In the genomic region with DNA sequence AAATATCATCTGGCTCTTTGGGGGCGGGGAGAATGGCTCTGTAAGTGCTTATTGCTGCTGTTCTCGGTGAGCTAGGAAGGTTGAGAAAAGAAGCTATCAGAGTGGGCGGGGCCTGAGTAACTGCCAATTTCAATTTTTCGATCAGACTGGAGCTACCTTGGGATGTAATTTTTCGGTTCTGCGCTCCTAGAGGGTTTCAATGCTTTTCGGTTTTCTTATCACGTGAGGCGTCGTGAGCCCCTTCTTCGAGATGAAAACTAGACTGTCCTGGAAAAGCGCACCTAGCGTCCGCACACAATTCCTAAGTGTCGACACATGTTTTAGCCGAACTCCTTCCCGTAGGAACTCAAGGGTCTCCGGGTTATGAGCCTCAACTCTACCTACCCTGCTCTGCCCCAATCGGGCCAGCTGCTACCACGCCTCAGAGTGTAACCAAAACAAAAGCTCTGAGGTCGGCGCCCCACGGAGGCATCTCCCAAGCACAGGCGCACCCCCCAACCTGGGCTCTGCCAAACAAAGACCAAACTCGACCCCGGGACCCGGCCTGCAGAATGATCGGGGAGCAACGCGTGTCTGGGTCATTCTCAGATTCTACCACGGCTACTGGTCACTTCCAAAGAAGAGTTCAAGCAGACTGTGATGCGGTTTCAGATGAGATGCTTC, we compare ENCODE assay signal across 8 mouse cellular contexts. TPM values are rescaled to one million over a fixed set of nuclear protein-coding genes. Genes with fewer than 3 reads are reported as not detected.
DNase-seq lines count a peak whose midpoint lies in the region; ATAC-seq and TF ChIP-seq lines count a peak whose summit lies in the region.

No protein-coding gene starts in this region.

- H3K36me3 ChIP-seq in embryonic facial prominence, embryonic 15.5 days: 0 out of 2 replicates have a peak, but pooled peaks cover 5% of the 10 kb centered on the region
- no peaks in the 10 kb centered on the region for H3K36me3 ChIP-seq in heart, embryonic 16.5 days (ENCODE audit: control insufficient read depth, insufficient read depth)
- H3K36me3 ChIP-seq in lung, embryonic 15.5 days: 0 out of 2 replicates have a peak, but pooled peaks cover 2% of the 10 kb centered on the region

- DNase-seq in adrenal gland, adult 8-10 months: peak; percentile 24
- DNase-seq in layer of hippocampus, adult 2 months (ENCODE audit: low spot score in 2 of 2): peak; percentile 10 to 25
- peak; percentile 31 for DNase-seq in right cerebral cortex, adult 18-20 months
- DNase-seq in urinary bladder, postnatal 14 days (ENCODE audit: low spot score): peak; percentile 26

- H3K4me2 ChIP-seq in embryonic facial prominence, embryonic 15.5 days (replicated peaks): peak overlapping the region; percentile 77
- peak overlapping the region; percentile 78 for H3K4me2 ChIP-seq in heart, embryonic 16.5 days (ENCODE audit: low read depth, low read length)
- peak overlapping the region; percentile 83 for H3K4me2 ChIP-seq in lung, embryonic 15.5 days

- H3K9ac ChIP-seq in embryonic facial prominence, embryonic 15.5 days: peak overlapping the region; percentile 52
- peak overlapping the region; percentile 79 for H3K9ac ChIP-seq in heart, embryonic 16.5 days (ENCODE audit: low read length)
- H3K9ac ChIP-seq in lung, embryonic 15.5 days: peak overlapping the region; percentile 68

- H3K4me1 ChIP-seq in embryonic facial prominence, embryonic 15.5 days: no peaks in the 10 kb centered on the region
- H3K4me1 ChIP-seq in heart, embryonic 16.5 days (ENCODE audit: control insufficient read depth, insufficient read depth, low read length): no peaks in the 10 kb centered on the region
- 0 out of 2 replicates have a peak, but pooled peaks cover 4% of the 10 kb centered on the region for H3K4me1 ChIP-seq in lung, embryonic 15.5 days

- no peaks in the 10 kb centered on the region for H3K27me3 ChIP-seq in embryonic facial prominence, embryonic 15.5 days
- H3K27me3 ChIP-seq in heart, embryonic 16.5 days (ENCODE audit: control insufficient read depth, insufficient read depth, low read length): no peaks in the 10 kb centered on the region
- no peaks in the 10 kb centered on the region for H3K27me3 ChIP-seq in lung, embryonic 15.5 days

- WGBS in embryonic facial prominence, embryonic 15.5 days: under 1% methylated on average over 32 of the region's 32 CpGs
- under 1% methylated on average over 32 of the region's 32 CpGs for WGBS in heart, embryonic 16.5 days
- WGBS in lung, embryonic 15.5 days: 1% methylated on average over 32 of the region's 32 CpGs

- TF ChIP-seq CTCF in layer of hippocampus, adult 2 months (conservative IDR thresholded peaks at IDR 0.05): peak; percentile 28; the same call in 1 of the 2 replicates

- H3K27ac ChIP-seq in embryonic facial prominence, embryonic 15.5 days (replicated peaks): peak overlapping the region; percentile 41; the same call in 1 of the 2 replicates
- H3K27ac ChIP-seq in heart, embryonic 16.5 days (ENCODE audit: low read length): peak overlapping the region; percentile 66
- peak overlapping the region; percentile 89 for H3K27ac ChIP-seq in layer of hippocampus, adult 2 months
- peak overlapping the region; percentile 63; the same call in 1 of the 2 replicates for H3K27ac ChIP-seq in lung, embryonic 15.5 days

- peak; percentile 30 for ATAC-seq in CD4-positive, CD25-positive, alpha-beta regulatory T cell, adult 4 months
- ATAC-seq in embryonic facial prominence, embryonic 15.5 days (ENCODE audit: insufficient number of reproducible peaks, low FRiP score, low TSS enrichment, low read depth): peak; percentile 27; the same call in 1 of the 2 replicates
- 0 out of 2 replicates have a peak, but pooled peaks have one; percentile 16 for ATAC-seq in heart, embryonic 16.5 days (replicated peaks; ENCODE audit: extremely low read depth, insufficient read depth, low FRiP score)
- peak; percentile 53; the same call in 1 of the 2 replicates for ATAC-seq in lung, embryonic 15.5 days (ENCODE audit: borderline replicate concordance, extremely low read depth, low FRiP score, low TSS enrichment)

- H3K4me3 ChIP-seq in embryonic facial prominence, embryonic 15.5 days (replicated peaks): peak overlapping the region; percentile 76
- H3K4me3 ChIP-seq in heart, embryonic 16.5 days (ENCODE audit: low read length): peak overlapping the region; percentile 72
- H3K4me3 ChIP-seq in layer of hippocampus, adult 2 months: peak overlapping the region; percentile 80
- peak overlapping the region; percentile 68 for H3K4me3 ChIP-seq in lung, embryonic 15.5 days

- no peaks in the 10 kb centered on the region for H3K9me3 ChIP-seq in embryonic facial prominence, embryonic 15.5 days (replicated peaks)
- no peaks in the 10 kb centered on the region for H3K9me3 ChIP-seq in heart, embryonic 16.5 days (replicated peaks; ENCODE audit: control insufficient read depth, low read length)
- H3K9me3 ChIP-seq in lung, embryonic 15.5 days: no peaks in the 10 kb centered on the region

RNA-seq across cellular contexts. Expression of a gene that starts 0.8 kb away (rescaled TPM):
- polyA plus RNA-seq in CD4-positive, CD25-positive, alpha-beta regulatory T cell, adult 4 months (2017; shearing (Covaris generic)): 10 to 100 TPM; 24.5 to 30.9 TPM
- 10 to 100 TPM; 10.4 to 15.0 (median 12.8) TPM for total RNA-seq in adrenal gland, adult 8-10 months (2022)
- 11.1 and 12.0 TPM in 2 replicates for polyA plus RNA-seq in embryonic facial prominence, embryonic 15.5 days (2015; fragmentation: Nextera tagmentation; extraction: Ambion mirVana)
- 9.6 and 9.9 TPM in 2 replicates for polyA plus RNA-seq in heart, embryonic 16.5 days (2015; fragmentation: Nextera tagmentation; extraction: Ambion mirVana)
- 10 to 100 TPM; 16.0 to 19.6 TPM for total RNA-seq in layer of hippocampus, adult 2 months (2021)
- polyA plus RNA-seq in lung, embryonic 15.5 days (2015; fragmentation: Nextera tagmentation; extraction: Ambion mirVana): 9.7 and 10.7 TPM in 2 replicates

RNA-seq across cellular contexts. Expression of a gene that starts 32.3 kb away (rescaled TPM):
- 1,000 to 10,000 TPM; 1,557 to 1,698 TPM for polyA plus RNA-seq in CD4-positive, CD25-positive, alpha-beta regulatory T cell, adult 4 months (2017; shearing (Covaris generic))
- total RNA-seq in adrenal gland, adult 8-10 months (2022): 100 to 1,000 TPM; 569 to 683 (median 613) TPM
- polyA plus RNA-seq in embryonic facial prominence, embryonic 15.5 days (2015; fragmentation: Nextera tagmentation; extraction: Ambion mirVana): 716 and 747 TPM in 2 replicates
- polyA plus RNA-seq in heart, embryonic 16.5 days (2015; fragmentation: Nextera tagmentation; extraction: Ambion mirVana): 404 and 445 TPM in 2 replicates
- total RNA-seq in layer of hippocampus, adult 2 months (2021): 100 to 1,000 TPM; 399 to 405 TPM
- 687 and 756 TPM in 2 replicates for polyA plus RNA-seq in lung, embryonic 15.5 days (2015; fragmentation: Nextera tagmentation; extraction: Ambion mirVana)

RNA-seq across cellular contexts. Expression of a gene that starts 38.7 kb away (rescaled TPM):
- 10 to 100 TPM; 13.6 to 27.9 TPM for polyA plus RNA-seq in CD4-positive, CD25-positive, alpha-beta regulatory T cell, adult 4 months (2017; shearing (Covaris generic))
- total RNA-seq in adrenal gland, adult 8-10 months (2022): 1 to 10 TPM; 2.0 to 3.4 (median 2.7) TPM
- 0.67 and 0.70 TPM in 2 replicates for polyA plus RNA-seq in embryonic facial prominence, embryonic 15.5 days (2015; fragmentation: Nextera tagmentation; extraction: Ambion mirVana)
- 0.44 and 0.81 TPM in 2 replicates for polyA plus RNA-seq in heart, embryonic 16.5 days (2015; fragmentation: Nextera tagmentation; extraction: Ambion mirVana)
- total RNA-seq in layer of hippocampus, adult 2 months (2021): 10 to 100 TPM; 11.6 to 11.7 TPM
- 1.2 and 1.3 TPM in 2 replicates for polyA plus RNA-seq in lung, embryonic 15.5 days (2015; fragmentation: Nextera tagmentation; extraction: Ambion mirVana)

RNA-seq across cellular contexts. Expression of a gene that starts 39.9 kb away (rescaled TPM):
- polyA plus RNA-seq in CD4-positive, CD25-positive, alpha-beta regulatory T cell, adult 4 months (2017; shearing (Covaris generic)): 10 to 100 TPM; 30.3 to 37.4 TPM
- 10 to 100 TPM; 21.0 to 22.3 (median 21.6) TPM for total RNA-seq in adrenal gland, adult 8-10 months (2022)
- 19.1 TPM in 2 replicates for polyA plus RNA-seq in embryonic facial prominence, embryonic 15.5 days (2015; fragmentation: Nextera tagmentation; extraction: Ambion mirVana)
- 11.1 and 13.8 TPM in 2 replicates for polyA plus RNA-seq in heart, embryonic 16.5 days (2015; fragmentation: Nextera tagmentation; extraction: Ambion mirVana)
- total RNA-seq in layer of hippocampus, adult 2 months (2021): 10 to 100 TPM; 49.6 to 52.3 TPM
- polyA plus RNA-seq in lung, embryonic 15.5 days (2015; fragmentation: Nextera tagmentation; extraction: Ambion mirVana): 17.9 and 18.2 TPM in 2 replicates

Comparison
In these comparisons a context has a peak if more than half of its experiments do, and no peak if none do; other contexts are left out.
1. Peak in every context shown above with its lines: DNase-seq, ATAC-seq, H3K4me3 ChIP-seq and H3K27ac ChIP-seq.